Comparison of ENCODE assay signal across 21 mouse cellular contexts in genomic region chr8:127143641-127144040, GRCm38 (mm10).
DNase-seq lines count a peak whose midpoint lies in the region; ATAC-seq and TF ChIP-seq lines count a peak whose summit lies in the region.
"Had no signal": no experiment of that assay in that cellular context is flagged by ENCODE, and none has a peak within 500 bp of the region (broad histone marks: within the 10 kb centered on the region; RNA-seq: fewer than 3 reads in every experiment).

No protein-coding gene starts in this region.

- TF ChIP-seq EP300 in stomach, postnatal 0 days (optimal IDR thresholded peaks at IDR 0.05) = no peak

- no peaks in the 10 kb centered on the region for H3K36me3 ChIP-seq in embryonic facial prominence, embryonic 13.5 days
- H3K36me3 ChIP-seq in embryonic facial prominence, embryonic 10.5 days (replicated peaks) = no peaks in the 10 kb centered on the region
- H3K36me3 ChIP-seq in stomach, postnatal 0 days (ENCODE audit: control insufficient read depth, insufficient read depth, low read length) = no peaks in the 10 kb centered on the region
- H3K36me3 ChIP-seq in hindbrain, postnatal 0 days (ENCODE audit: insufficient read depth, low read length) = no peaks in the 10 kb centered on the region
- H3K36me3 ChIP-seq: forebrain, embryonic 10.5 days; limb, embryonic 12.5 days; neural tube, embryonic 13.5 days had no signal

- peaks cover 40% of the 10 kb centered on the region for H3K4me1 ChIP-seq in embryonic facial prominence, embryonic 13.5 days
- H3K4me1 ChIP-seq in embryonic facial prominence, embryonic 10.5 days = peaks cover 45% of the 10 kb centered on the region
- H3K4me1 ChIP-seq in stomach, postnatal 0 days (replicated peaks; ENCODE audit: control insufficient read depth, insufficient read depth) = peaks cover 5% of the 10 kb centered on the region; the same call in 1 of the 2 replicates
- H3K4me1 ChIP-seq in hindbrain, postnatal 0 days (ENCODE audit: insufficient read depth, low read length) = 0 out of 2 replicates have a peak, but pooled peaks cover 2% of the 10 kb centered on the region

- no peak for TF ChIP-seq CTCF in stomach, postnatal 0 days (IDR thresholded peaks at IDR 0.05; ENCODE audit: low read depth)
- TF ChIP-seq CTCF in hindbrain, postnatal 0 days (IDR thresholded peaks at IDR 0.05; ENCODE audit: low read depth) = no peak

- no peak for ATAC-seq in embryonic facial prominence, embryonic 13.5 days (ENCODE audit: insufficient number of reproducible peaks, insufficient read depth, low FRiP score, low TSS enrichment, low read depth)
- ATAC-seq in stomach, postnatal 0 days (ENCODE audit: low FRiP score, low TSS enrichment) = no peak
- no peak for ATAC-seq in hindbrain, postnatal 0 days

- WGBS in embryonic facial prominence, embryonic 13.5 days = 41% methylated on average over 7 of the region's 7 CpGs
- WGBS in embryonic facial prominence, embryonic 10.5 days = 54% methylated on average over 7 of the region's 7 CpGs
- 22% methylated on average over 7 of the region's 7 CpGs for WGBS in stomach, postnatal 0 days
- 62% methylated on average over 7 of the region's 7 CpGs for WGBS in hindbrain, postnatal 0 days

- no peak overlapping the region for H3K4me2 ChIP-seq in embryonic facial prominence, embryonic 13.5 days
- H3K4me2 ChIP-seq in stomach, postnatal 0 days (replicated peaks; ENCODE audit: low read depth) = no peak overlapping the region
- H3K4me2 ChIP-seq in hindbrain, postnatal 0 days (ENCODE audit: low read depth, low read length) = no peak overlapping the region
- H3K4me2 ChIP-seq: limb, embryonic 12.5 days; midbrain, embryonic 11.5 days; neural tube, embryonic 13.5 days had no signal

- peak overlapping the region; percentile 11; the same call in 1 of the 2 replicates for H3K27ac ChIP-seq in embryonic facial prominence, embryonic 13.5 days
- H3K27ac ChIP-seq in embryonic facial prominence, embryonic 10.5 days (replicated peaks) = no peak overlapping the region
- peak overlapping the region; percentile 42; the same call in 1 of the 2 replicates for H3K27ac ChIP-seq in stomach, postnatal 0 days (replicated peaks)
- H3K27ac ChIP-seq in hindbrain, postnatal 0 days = no peak overlapping the region
- H3K27ac ChIP-seq: forebrain, embryonic 10.5 days; limb, embryonic 12.5 days; liver, embryonic 14.5 days; neural tube, embryonic 13.5 days had no signal

- no peak overlapping the region for H3K9ac ChIP-seq in embryonic facial prominence, embryonic 13.5 days
- H3K9ac ChIP-seq in stomach, postnatal 0 days (ENCODE audit: low read length) = no peak overlapping the region
- no peak overlapping the region for H3K9ac ChIP-seq in hindbrain, postnatal 0 days (replicated peaks; ENCODE audit: low read length)
- H3K9ac ChIP-seq: limb, embryonic 12.5 days; liver, embryonic 14.5 days; neural tube, embryonic 13.5 days had no signal

- H3K4me3 ChIP-seq in embryonic facial prominence, embryonic 13.5 days = no peak overlapping the region
- H3K4me3 ChIP-seq in embryonic facial prominence, embryonic 10.5 days = no peak overlapping the region
- no peak overlapping the region for H3K4me3 ChIP-seq in stomach, postnatal 0 days (ENCODE audit: low read depth, low read length)
- H3K4me3 ChIP-seq in hindbrain, postnatal 0 days (ENCODE audit: low read length) = no peak overlapping the region
- H3K4me3 ChIP-seq: forebrain, embryonic 10.5 days; limb, embryonic 12.5 days; neural tube, embryonic 13.5 days had no signal

- no peaks in the 10 kb centered on the region for H3K27me3 ChIP-seq in embryonic facial prominence, embryonic 13.5 days
- H3K27me3 ChIP-seq in embryonic facial prominence, embryonic 10.5 days (replicated peaks; ENCODE audit: low read depth, poor library complexity, severe bottlenecking) = no peaks in the 10 kb centered on the region
- no peaks in the 10 kb centered on the region for H3K27me3 ChIP-seq in stomach, postnatal 0 days (ENCODE audit: control insufficient read depth, insufficient read depth, low read length)
- no peaks in the 10 kb centered on the region for H3K27me3 ChIP-seq in hindbrain, postnatal 0 days (ENCODE audit: insufficient read depth, low read length)
- H3K27me3 ChIP-seq: limb, embryonic 12.5 days; neural tube, embryonic 13.5 days had no signal

- no peaks in the 10 kb centered on the region for H3K9me3 ChIP-seq in embryonic facial prominence, embryonic 13.5 days
- no peaks in the 10 kb centered on the region for H3K9me3 ChIP-seq in embryonic facial prominence, embryonic 10.5 days
- no peaks in the 10 kb centered on the region for H3K9me3 ChIP-seq in stomach, postnatal 0 days (ENCODE audit: control insufficient read depth, low read length)
- H3K9me3 ChIP-seq in hindbrain, postnatal 0 days (ENCODE audit: low read length) = no peaks in the 10 kb centered on the region
- H3K9me3 ChIP-seq: forebrain, embryonic 10.5 days; limb, embryonic 12.5 days; neural tube, embryonic 13.5 days had no signal

- no peak for DNase-seq in embryonic facial prominence, embryonic 10.5 days (ENCODE audit: low spot score)
- peak; percentile 36 for DNase-seq in urinary bladder, postnatal 14 days (ENCODE audit: low spot score)
- DNase-seq in urinary bladder, adult 2 months (ENCODE audit: low spot score) = no peak
- DNase-seq in lung, postnatal 10 days = peak; percentile 51
- DNase-seq in stomach, postnatal 0 days (ENCODE audit: low spot score) = no peak
- no peak for DNase-seq in cerebellum, adult 11 months
- DNase-seq in hindbrain, postnatal 0 days (ENCODE audit: low spot score) = no peak
- DNase-seq: adrenal gland, postnatal 10 days; cerebellum, postnatal 10 days; gastrocnemius, postnatal 10 days; heart, postnatal 10 days; kidney, adult 18-20 months; kidney, postnatal 25 days; right cerebral cortex, adult 18-20 months; thymus, adult 18-20 months had no signal

Comparison
In these comparisons a context has a peak if more than half of its experiments do, and no peak if none do; other contexts are left out.
1. H3K27ac ChIP-seq: peak in embryonic facial prominence, embryonic 13.5 days (single experiment) and stomach, postnatal 0 days (single experiment); none in embryonic facial prominence, embryonic 10.5 days (single experiment) and hindbrain, postnatal 0 days (single experiment).
2. DNase-seq: peak in urinary bladder, postnatal 14 days (single experiment) and lung, postnatal 10 days (single experiment); none in embryonic facial prominence, embryonic 10.5 days (single experiment), urinary bladder, adult 2 months (single experiment), stomach, postnatal 0 days (single experiment), cerebellum, adult 11 months (single experiment) and hindbrain, postnatal 0 days (single experiment).